Mouse (Mus musculus) CH12.LX (cell line): Measurements from ENCODE around the gene Dtnbp1. TPM values are rescaled to one million over a fixed set of nuclear protein-coding genes. Genes with fewer than 3 reads are reported as not detected.

Source experiments
- DNase-seq: peaks from one replicate; pipeline ENCODE4 v3.0.0-alpha.2; 2013; ENCODE audit errors: extremely low read depth
- H3K27ac ChIP-seq: 2 replicates; pipeline ENCODE4 v1.5.1; 2012; ENCODE audit warnings: low read depth, mild to moderate bottlenecking, control low read depth, moderate library complexity; ENCODE audit not compliant: insufficient read depth
- H3K27me3 ChIP-seq: replicated peaks from 2 replicates; pipeline ENCODE3; 2012; ENCODE audit warnings: inconsistent platforms
- H3K36me3 ChIP-seq, 2 experiments: replicated peaks in 1 of 2; 2 replicates each; pipeline versions ENCODE3 to v1.6.1; 2012; ENCODE audit warnings: inconsistent platforms in 1 of 2, low read length in 1 of 2, mild to moderate bottlenecking in 1 of 2, mixed read lengths in 1 of 2, moderate library complexity in 1 of 2; ENCODE audit not compliant: control insufficient read depth in 1 of 2, insufficient read depth in 1 of 2
- H3K4me1 ChIP-seq, 2 experiments: 2 replicates each; pipeline ENCODE4 v1.6.1; 2012; ENCODE audit warnings: inconsistent platforms in 1 of 2, moderate library complexity in 1 of 2; ENCODE audit not compliant: insufficient read depth in 2 of 2, control insufficient read depth in 1 of 2
- H3K4me2 ChIP-seq: 2 replicates; pipeline ENCODE4 v1.6.1; 2012; ENCODE audit warnings: low read depth, mild to moderate bottlenecking, control low read depth; ENCODE audit not compliant: poor library complexity, insufficient read depth, severe bottlenecking
- H3K4me3 ChIP-seq, 3 experiments: fragments of 150-350 bp in 1 of 3; sonication (generic) in 1 of 3; replicated peaks in 1 of 3; 2 replicates each; pipeline versions ENCODE3 to v1.5.1; 2011 to 2012; ENCODE audit warnings: low read depth in 2 of 3, low read length in 2 of 3, mild to moderate bottlenecking in 2 of 3, moderate library complexity in 2 of 3, control low read depth in 1 of 3, improper control_type of control experiment in 1 of 3, inconsistent platforms in 1 of 3, mixed read lengths in 1 of 3; ENCODE audit not compliant: poor library complexity in 1 of 3
- H3K79me2 ChIP-seq: replicated peaks from 2 replicates; pipeline ENCODE4 v1.6.1; 2012; ENCODE audit warnings: mild to moderate bottlenecking, moderate library complexity; ENCODE audit not compliant: control insufficient read depth, poor library complexity, insufficient read depth, severe bottlenecking; ENCODE audit errors: extremely low read depth
- H3K9ac ChIP-seq: 2 replicates; pipeline ENCODE4 v1.6.1; 2012; ENCODE audit warnings: low read depth, mild to moderate bottlenecking, control low read depth, moderate library complexity; ENCODE audit not compliant: insufficient read depth
- H3K9me3 ChIP-seq: replicated peaks from 2 replicates; pipeline ENCODE3; 2012; ENCODE audit warnings: low read length, inconsistent platforms, mixed read lengths
- BHLHE40 ChIP-seq: IDR thresholded peaks from 2 replicates; pipeline ENCODE4 v1.6.1; 2011; ENCODE audit warnings: mild to moderate bottlenecking, low read depth, low read length, improper control_type of control experiment
- CTCF ChIP-seq, 2 experiments: IDR thresholded peaks in 1 of 2; conservative IDR thresholded peaks in 1 of 2; 2 replicates each; pipeline ENCODE4 v1.5.1; 2011 to 2012; ENCODE audit warnings: low read depth in 2 of 2, low read length in 2 of 2, improper control_type of control experiment in 1 of 2, inconsistent platforms in 1 of 2, mild to moderate bottlenecking in 1 of 2, moderate library complexity in 1 of 2
- ELF1 ChIP-seq: IDR thresholded peaks from 2 replicates; pipeline ENCODE4 v1.6.1; 2014; ENCODE audit warnings: low read depth, mild to moderate bottlenecking, inconsistent platforms, low read length, improper control_type of control experiment
- EP300 ChIP-seq: IDR thresholded peaks from 2 replicates; pipeline ENCODE4 v1.6.1; 2011; ENCODE audit warnings: low read length, improper control_type of control experiment
- ETS1 ChIP-seq: conservative IDR thresholded peaks from 2 replicates; pipeline ENCODE4 v1.6.1; 2012; ENCODE audit warnings: low read depth, mild to moderate bottlenecking, inconsistent platforms, low read length, improper control_type of control experiment, moderate library complexity
- MAZ ChIP-seq: IDR thresholded peaks from 2 replicates; pipeline ENCODE4 v1.6.1; 2012; ENCODE audit warnings: low read depth, mild to moderate bottlenecking, inconsistent platforms, low read length, improper control_type of control experiment, moderate library complexity
- MEF2A ChIP-seq: IDR thresholded peaks from 2 replicates; pipeline ENCODE4 v1.6.1; 2014; ENCODE audit warnings: low read depth, mild to moderate bottlenecking, inconsistent platforms, low read length, improper control_type of control experiment, borderline replicate concordance
- MYC ChIP-seq: IDR thresholded peaks from 2 replicates; pipeline ENCODE4 v1.6.1; 2011; ENCODE audit warnings: low read depth, mild to moderate bottlenecking, improper control_type of control experiment, low read length
- NELFE ChIP-seq: IDR thresholded peaks from 2 replicates; pipeline ENCODE4 v1.6.1; 2011; ENCODE audit warnings: low read depth, low read length, improper control_type of control experiment
- POLR2A ChIP-seq: IDR thresholded peaks from 2 replicates; pipeline ENCODE4 v1.6.1; 2011; ENCODE audit warnings: low read depth, mild to moderate bottlenecking, improper control_type of control experiment, low read length
- RCOR1 ChIP-seq: conservative IDR thresholded peaks from 2 replicates; pipeline ENCODE4 v1.6.1; 2012; ENCODE audit warnings: low read depth, mild to moderate bottlenecking, inconsistent platforms, low read length, improper control_type of control experiment
- SIN3A ChIP-seq: IDR thresholded peaks from 2 replicates; pipeline ENCODE4 v1.6.1; 2012; ENCODE audit warnings: low read length, improper control_type of control experiment, inconsistent platforms
- SMC3 ChIP-seq: IDR thresholded peaks from 2 replicates; pipeline ENCODE4 v1.6.1; 2011; ENCODE audit warnings: low read depth, low read length, improper control_type of control experiment
- TCF12 ChIP-seq: IDR thresholded peaks from 2 replicates; pipeline ENCODE4 v1.6.1; 2014; ENCODE audit warnings: low read depth, mild to moderate bottlenecking, inconsistent platforms, low read length, improper control_type of control experiment
- UBTF ChIP-seq: IDR thresholded peaks from 2 replicates; pipeline ENCODE4 v1.6.1; 2012; ENCODE audit warnings: low read depth, mild to moderate bottlenecking, inconsistent platforms, low read length, improper control_type of control experiment, moderate library complexity
- USF2 ChIP-seq: conservative IDR thresholded peaks from 2 replicates; pipeline ENCODE4 v1.6.1; 2011; ENCODE audit warnings: low read depth, low read length, improper control_type of control experiment
- ZC3H11A ChIP-seq: IDR thresholded peaks from 2 replicates; pipeline ENCODE4 v1.6.1; 2012; ENCODE audit warnings: low read depth, mild to moderate bottlenecking, inconsistent platforms, low read length, improper control_type of control experiment
- dilution Hi-C: fragments of 300-500 bp; cut with MboI; formaldehyde crosslinking; loops from 2 replicates; pipeline ENCODE4 v1.14.3; 2020; ENCODE audit warnings: low sequenced_read_pairs; ENCODE audit not compliant: extremely low pct_unique_long_range_greater_than_20kb, extremely low pct_ligation_motif_present
- in situ Hi-C: fragments of 300-500 bp; cut with MboI; formaldehyde crosslinking; loops from 3 replicates; pipeline ENCODE4 v1.14.3; 2019; ENCODE audit warnings: low sequenced_read_pairs, low pct_ligation_motif_present, low pct_unique_long_range_greater_than_20kb, mixed read lengths
- polyA plus RNA-seq: library from polyadenylated mRNA; unstranded; fragments of >175 nt; gene quantifications from 2 replicates; pipeline ENCODE4 v1.2.1, GENCODE M21; 2012; ENCODE audit warnings: low read depth; ENCODE audit not compliant: insufficient read length
- total RNA-seq, 2 experiments: library from RNA; depleted of rRNA; stranded (reverse); fragments of 300-350 nt in 1 of 2; fragments of >200 nt in 1 of 2; gene quantifications; 2 replicates each; pipeline ENCODE4 v1.2.3; 2012 to 2014

Dtnbp1 gene
- total and polyA plus RNA-seq, 3 experiments: 32.4 to 69.2 (median 35.9) TPM

DNA sequence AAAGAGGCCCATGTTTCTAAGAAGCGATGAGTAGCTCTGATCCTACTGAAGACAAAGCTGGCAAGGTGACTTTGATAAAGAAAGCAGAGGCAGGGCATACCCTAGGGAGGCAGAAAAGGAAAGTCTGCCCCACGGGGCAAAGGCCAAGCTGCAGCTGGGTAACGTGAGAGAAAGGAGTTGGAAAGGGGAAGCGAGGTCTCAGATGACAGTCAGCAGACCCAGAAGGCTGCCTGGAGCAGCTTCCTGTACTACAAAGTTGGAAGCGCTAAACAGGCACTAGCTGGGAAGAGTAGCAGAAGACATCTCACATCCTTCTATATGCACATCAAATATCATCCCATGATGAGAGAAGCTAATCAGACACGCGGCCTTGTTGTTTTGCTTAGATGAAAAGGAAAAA, 3.9 kb upstream of the Dtnbp1 start:
- no peaks in the 10 kb centered on the region for H3K27me3 ChIP-seq
- TF ChIP-seq NELFE: no peak
- TF ChIP-seq POLR2A: no peak
- TF ChIP-seq CTCF (conservative IDR thresholded peaks at IDR 0.05 in 1 of 2, IDR thresholded peaks at IDR 0.05 in 1 of 2; ENCODE audit: low read depth in 2 of 2, low read length in 2 of 2): no peak
- TF ChIP-seq TCF12: peak; percentile 35; the same call in 1 of the 2 replicates
- no peak for TF ChIP-seq SMC3
- TF ChIP-seq MEF2A: no peak
- TF ChIP-seq BHLHE40: peak; percentile 95
- 0 out of 2 replicates have a peak, but pooled peaks have one; percentile 19 for TF ChIP-seq ELF1
- TF ChIP-seq ETS1: peak; percentile 82
- no peak for TF ChIP-seq MAZ
- peak; percentile 62 for TF ChIP-seq EP300
- no peak overlapping the region for H3K9ac ChIP-seq
- peak; percentile 77 for DNase-seq
- no peak overlapping the region for H3K4me2 ChIP-seq
- H3K4me1 ChIP-seq: peaks cover 0 to 40% of the 10 kb centered on the region in 2 experiments; a peak in 2 of 4 replicates
- H3K9me3 ChIP-seq: peaks cover 3% of the 10 kb centered on the region
- H3K36me3 ChIP-seq: no peaks in the 10 kb centered on the region
- in situ Hi-C loops (no loop called here), dilution Hi-C loops (no loop called here)
- no peak overlapping the region for H3K4me3 ChIP-seq
- no peaks in the 10 kb centered on the region for H3K79me2 ChIP-seq
- H3K27ac ChIP-seq: no peak overlapping the region

GRCm38 (mm10) chr13:45004987-45005592, 3.1 kb upstream of the Dtnbp1 start:
- no peak for DNase-seq
- Histone ChIP-seq H3K27ac (no peak overlapping the region), H3K79me2 (no peaks in the 10 kb centered on the region; the same call in 1 of the 2 replicates), H3K9ac (no peak overlapping the region), H3K4me1 (peaks cover 0 to 48% of the 10 kb centered on the region in 2 experiments; a peak in 2 of 4 replicates), H3K9me3 (peaks cover 3% of the 10 kb centered on the region), H3K4me3 (no peak overlapping the region), H3K4me2 (no peak overlapping the region), H3K36me3 (no peaks in the 10 kb centered on the region), H3K27me3 (no peaks in the 10 kb centered on the region)
- in situ Hi-C loops: no loop called here
- TF ChIP-seq ZC3H11A: no peak
- TF ChIP-seq MYC: no peak
- no peak for TF ChIP-seq UBTF
- no peak for TF ChIP-seq USF2
- no peak for TF ChIP-seq SIN3A
- TF ChIP-seq RCOR1: no peak
- dilution Hi-C loops: no loop called here
